Mouse (Mus musculus) heart, embryonic 11.5 days (tissue): ENCODE measurements around the gene Pde1c. TPM values are rescaled to one million over a fixed set of nuclear protein-coding genes. Genes with fewer than 3 reads are reported as not detected.

Experiments used
- ATAC-seq: fragments of 200-750 bp; cut with Nextera tagmentation; replicated peaks from 2 replicates; pipeline ENCODE4 v1.8.0; 2017; ENCODE audit warnings: moderate library complexity; ENCODE audit not compliant: insufficient number of reproducible peaks, low FRiP score, low TSS enrichment
- H3K27ac ChIP-seq: fragments of 300-500 bp; sonication (generic); 2 replicates; pipeline ENCODE4 v1.5.1; 2014; ENCODE audit warnings: mild to moderate bottlenecking, low read depth, low read length
- H3K27me3 ChIP-seq: fragments of 300-500 bp; sonication (generic); 2 replicates; pipeline ENCODE4 v1.6.1; 2014; ENCODE audit warnings: mild to moderate bottlenecking, low read length, mixed read lengths; ENCODE audit not compliant: control insufficient read depth, insufficient read depth
- H3K36me3 ChIP-seq: fragments of 300-500 bp; sonication (generic); 2 replicates; pipeline ENCODE4 v1.6.1; 2014; ENCODE audit warnings: mild to moderate bottlenecking, low read length, moderate library complexity, mixed read lengths; ENCODE audit not compliant: control insufficient read depth, insufficient read depth
- H3K4me1 ChIP-seq: fragments of 300-500 bp; sonication (generic); 2 replicates; pipeline ENCODE4 v1.6.1; 2014; ENCODE audit warnings: low read length; ENCODE audit not compliant: control insufficient read depth, insufficient read depth
- H3K4me2 ChIP-seq: fragments of 300-500 bp; sonication (generic); 2 replicates; pipeline ENCODE4 v1.6.1; 2014; ENCODE audit warnings: mild to moderate bottlenecking, moderate library complexity
- H3K4me3 ChIP-seq: fragments of 300-500 bp; sonication (generic); 2 replicates; pipeline ENCODE4 v1.5.1; 2014; ENCODE audit warnings: low read depth, low read length
- H3K9ac ChIP-seq: fragments of 300-500 bp; sonication (generic); 2 replicates; pipeline ENCODE4 v1.6.1; 2014; ENCODE audit warnings: mild to moderate bottlenecking, low read depth, low read length, moderate library complexity
- H3K9me3 ChIP-seq: fragments of 300-500 bp; sonication (generic); replicated peaks from 2 replicates; pipeline ENCODE4 v1.6.1; 2016; ENCODE audit warnings: low read length; ENCODE audit not compliant: control insufficient read depth
- WGBS: fragments of 180-500 bp; shearing (Covaris S2); extraction: QIAGEN DNeasy Blood & Tissue Kit; methylation state at CpG from one replicate; pipeline ENCODE4 v1.1.7; 2014; ENCODE audit not compliant: insufficient replicate concordance; 5-methylcytosine and 5-hydroxymethylcytosine counted together
- polyA plus RNA-seq: library from polyadenylated mRNA; unstranded; fragments of >200 nt; fragmentation: Nextera tagmentation; extraction: Ambion mirVana; gene quantifications from 2 replicates; pipeline ENCODE4 v1.2.1, GENCODE M21; 2014

The Pde1c gene
- polyA plus RNA-seq, 1 experiment from 2014 or later = 2.6 TPM

DNA sequence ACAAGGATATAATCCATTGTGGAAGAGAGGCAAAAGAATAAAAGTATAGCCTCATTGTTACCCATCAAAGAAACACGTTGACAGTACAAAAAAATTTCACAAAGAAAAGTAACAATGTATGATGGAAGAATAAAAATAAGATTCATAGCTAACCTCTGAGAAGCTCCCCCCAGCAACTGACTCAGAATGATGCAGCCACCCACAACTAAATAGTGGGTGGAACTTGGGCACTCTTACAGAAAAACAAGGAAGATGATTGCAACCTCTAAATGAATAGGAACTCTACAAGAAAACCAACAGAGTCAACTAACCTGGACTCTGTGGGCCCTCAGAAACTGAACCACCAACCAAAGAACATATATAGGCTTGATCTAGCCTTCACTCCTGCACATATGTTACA lies 293.4 kb downstream of the Pde1c start:
- H3K4me3 ChIP-seq = no peak overlapping the region
- H3K4me1 ChIP-seq = no peaks in the 10 kb centered on the region
- no peak overlapping the region for H3K9ac ChIP-seq
- no peaks in the 10 kb centered on the region for H3K27me3 ChIP-seq
- no peak overlapping the region for H3K27ac ChIP-seq
- H3K9me3 ChIP-seq = no peaks in the 10 kb centered on the region
- no peaks in the 10 kb centered on the region for H3K36me3 ChIP-seq
- 71% methylated on average over 1 of the region's 1 CpGs for WGBS
- ATAC-seq = no peak
- no peak overlapping the region for H3K4me2 ChIP-seq

DNA sequence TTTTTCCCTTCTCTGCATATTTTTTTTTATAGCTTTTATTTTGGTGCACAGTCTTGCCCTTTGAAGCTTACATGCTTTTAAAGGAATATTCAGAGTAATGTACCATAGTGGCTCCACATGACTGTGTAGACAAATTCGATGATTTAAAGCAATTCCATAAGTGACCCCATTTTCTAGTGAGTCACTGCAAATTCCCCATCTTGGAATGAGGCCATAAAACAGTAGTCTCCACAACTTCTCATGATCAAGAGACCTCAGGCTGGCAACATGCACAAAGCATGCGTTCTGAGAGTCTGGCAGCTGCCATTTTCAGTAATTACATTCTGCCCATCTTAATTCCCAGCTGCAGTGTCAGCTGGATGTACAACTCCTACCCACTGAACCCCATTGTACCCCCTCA lies 297.2 kb downstream of the Pde1c start:
- Histone ChIP-seq H3K27me3 (no peaks in the 10 kb centered on the region), H3K4me3 (no peak overlapping the region), H3K9me3 (no peaks in the 10 kb centered on the region), H3K4me2 (no peak overlapping the region), H3K9ac (no peak overlapping the region), H3K36me3 (no peaks in the 10 kb centered on the region), H3K4me1 (no peaks in the 10 kb centered on the region), H3K27ac (no peak overlapping the region)
- ATAC-seq = no peak
- WGBS = 70% methylated on average over 2 of the region's 2 CpGs

DNA sequence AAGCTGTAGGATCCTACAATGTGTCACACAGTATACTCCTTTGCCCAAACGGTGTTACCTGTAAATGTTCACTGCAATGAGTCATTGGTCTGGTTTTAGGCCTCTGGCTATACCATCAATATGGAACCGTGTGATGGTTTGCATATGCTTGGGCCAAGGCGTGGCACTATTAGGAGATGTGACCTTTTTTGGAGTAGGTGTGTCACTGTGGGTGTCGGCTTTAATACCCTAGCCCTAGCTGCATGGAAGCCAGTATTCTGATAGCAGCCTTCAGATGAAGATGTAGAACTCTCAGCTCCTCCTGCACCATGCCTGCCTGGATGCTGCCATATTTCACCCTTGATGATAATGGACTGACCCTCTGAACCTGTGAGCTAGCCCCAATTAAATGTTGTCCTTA lies 304.4 kb downstream of the Pde1c start:
- WGBS = 83% methylated on average over 4 of the region's 4 CpGs
- Histone ChIP-seq H3K36me3 (no peaks in the 10 kb centered on the region), H3K9me3 (no peaks in the 10 kb centered on the region), H3K4me3 (no peak overlapping the region), H3K4me1 (no peaks in the 10 kb centered on the region), H3K27me3 (no peaks in the 10 kb centered on the region), H3K27ac (no peak overlapping the region), H3K9ac (no peak overlapping the region), H3K4me2 (no peak overlapping the region)
- no peak for ATAC-seq

DNA sequence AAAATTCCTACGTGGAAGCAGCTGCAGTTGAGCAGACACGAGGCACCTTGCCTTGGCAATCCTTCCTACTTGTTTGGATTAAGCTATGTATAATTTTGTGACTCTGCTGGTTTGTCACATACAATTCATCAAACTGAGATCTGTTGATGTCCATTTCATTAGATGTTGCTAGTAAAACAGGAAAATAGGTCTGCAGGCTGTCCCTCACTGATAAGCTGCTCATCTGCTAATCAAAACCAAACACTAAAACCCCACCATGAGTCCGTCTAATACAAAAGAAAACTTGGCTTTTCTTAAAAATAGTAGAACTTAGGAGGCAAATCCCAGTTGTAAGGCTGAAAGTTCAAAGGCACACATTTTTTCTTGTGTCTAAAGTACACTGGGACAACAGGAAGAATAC lies 308.8 kb downstream of the Pde1c start:
- no peaks in the 10 kb centered on the region for H3K27me3 ChIP-seq
- WGBS = 54% methylated on average over 3 of the region's 3 CpGs
- H3K4me3 ChIP-seq = no peak overlapping the region
- H3K4me2 ChIP-seq = no peak overlapping the region
- no peaks in the 10 kb centered on the region for H3K4me1 ChIP-seq
- ATAC-seq = no peak
- no peak overlapping the region for H3K27ac ChIP-seq
- no peak overlapping the region for H3K9ac ChIP-seq
- no peaks in the 10 kb centered on the region for H3K36me3 ChIP-seq
- H3K9me3 ChIP-seq = no peaks in the 10 kb centered on the region

DNA sequence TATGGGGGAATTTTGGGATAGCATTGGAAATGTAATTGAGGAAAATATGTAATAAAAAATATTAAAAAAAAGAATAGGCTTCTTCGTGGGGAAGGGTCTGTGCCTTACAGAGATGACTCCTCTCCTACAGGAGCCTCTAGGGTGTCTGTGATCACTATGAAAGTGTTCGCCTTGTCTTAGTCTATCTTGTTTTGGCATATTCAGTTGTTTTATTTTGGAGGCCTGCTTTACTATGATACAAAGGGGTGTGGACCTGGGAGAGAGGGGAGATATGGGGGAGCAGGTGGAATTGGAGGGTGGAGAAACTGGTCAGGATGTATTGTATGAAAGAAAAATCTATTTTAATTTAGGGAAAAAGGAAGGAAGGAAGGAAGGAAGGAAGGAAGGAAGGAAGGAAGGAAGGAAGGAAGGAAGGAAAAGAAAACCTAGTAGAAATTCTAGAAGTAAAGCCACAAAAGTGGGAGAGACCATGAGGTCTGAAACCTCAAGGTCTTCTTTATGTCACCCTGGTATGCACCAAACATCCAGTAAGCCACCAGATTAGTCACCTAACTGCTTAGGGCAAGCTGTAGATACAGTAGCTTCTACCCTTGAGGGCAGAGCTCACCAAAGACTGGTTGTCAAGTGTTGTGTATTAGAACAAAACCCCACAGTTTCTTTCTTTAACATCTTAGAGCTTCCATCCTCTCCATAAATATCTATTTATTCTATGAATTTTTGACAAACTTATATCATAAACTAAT lies 311.2 kb downstream of the Pde1c start:
- no peaks in the 10 kb centered on the region for H3K4me1 ChIP-seq
- 87% methylated on average over 2 of the region's 2 CpGs for WGBS
- no peak for ATAC-seq
- no peaks in the 10 kb centered on the region for H3K36me3 ChIP-seq
- no peaks in the 10 kb centered on the region for H3K9me3 ChIP-seq
- H3K4me3 ChIP-seq = no peak overlapping the region
- no peak overlapping the region for H3K9ac ChIP-seq
- H3K27ac ChIP-seq = no peak overlapping the region
- H3K4me2 ChIP-seq = no peak overlapping the region
- H3K27me3 ChIP-seq = no peaks in the 10 kb centered on the region

DNA sequence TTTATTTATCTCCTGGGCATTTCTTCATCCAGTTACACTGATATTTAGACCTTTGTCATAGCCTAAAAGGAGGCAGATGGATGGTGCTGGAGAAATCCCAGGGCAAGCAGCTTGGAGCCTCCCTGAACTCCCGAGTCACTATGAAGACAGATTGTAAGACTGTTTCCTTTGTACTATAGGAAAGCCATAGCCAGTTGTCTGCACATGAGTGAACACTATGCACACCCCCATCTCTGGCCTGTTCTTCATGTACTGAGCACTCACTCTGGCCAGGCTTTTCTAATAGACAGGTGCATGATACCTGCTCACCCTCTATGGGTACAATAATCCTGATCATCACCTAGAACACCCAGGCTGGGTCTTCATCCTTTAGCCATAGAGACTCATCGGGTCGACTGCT lies 318.8 kb downstream of the Pde1c start:
- H3K4me2 ChIP-seq = no peak overlapping the region
- WGBS = 80% methylated on average over 3 of the region's 3 CpGs
- H3K27me3 ChIP-seq = no peaks in the 10 kb centered on the region
- no peaks in the 10 kb centered on the region for H3K4me1 ChIP-seq
- no peaks in the 10 kb centered on the region for H3K9me3 ChIP-seq
- no peak for ATAC-seq
- no peak overlapping the region for H3K27ac ChIP-seq
- H3K36me3 ChIP-seq = no peaks in the 10 kb centered on the region
- H3K4me3 ChIP-seq = no peak overlapping the region
- no peak overlapping the region for H3K9ac ChIP-seq

DNA sequence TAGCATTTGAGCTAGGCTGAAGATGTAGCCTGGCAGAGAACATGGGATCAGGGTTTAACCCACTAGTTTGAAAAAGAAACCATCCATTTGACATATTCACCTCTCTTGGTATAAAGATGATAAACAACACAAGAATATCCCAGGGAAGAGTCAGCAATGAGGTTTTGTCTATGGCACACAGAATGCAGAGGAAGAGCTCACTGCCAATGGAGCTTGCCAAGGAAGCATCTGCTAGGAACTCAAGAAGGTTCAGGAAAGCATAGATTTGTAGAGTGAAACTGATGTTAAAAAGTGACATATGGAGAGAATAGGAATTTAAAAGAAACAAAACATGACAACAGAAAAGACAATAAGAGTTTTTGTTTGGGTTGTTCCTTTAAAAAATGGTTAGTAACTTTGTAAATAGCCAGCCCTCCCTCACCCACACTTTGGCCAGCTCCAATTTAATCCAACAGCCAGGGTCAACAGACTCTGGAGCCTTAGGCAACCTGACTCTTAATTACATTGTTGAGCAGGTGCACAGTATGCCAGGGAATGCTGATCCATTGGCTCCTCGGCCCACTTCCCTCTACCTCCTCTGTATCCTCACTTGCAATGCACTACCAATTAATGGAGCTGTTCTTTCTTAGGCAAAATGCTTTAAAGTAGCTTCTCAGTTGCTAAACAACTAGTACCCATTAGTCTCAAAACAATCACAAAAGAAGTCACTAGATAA lies 377.3 kb downstream of the Pde1c start:
- no peaks in the 10 kb centered on the region for H3K36me3 ChIP-seq
- ATAC-seq = no peak
- no peak overlapping the region for H3K4me2 ChIP-seq
- no peak overlapping the region for H3K4me3 ChIP-seq
- H3K27me3 ChIP-seq = no peaks in the 10 kb centered on the region
- no peaks in the 10 kb centered on the region for H3K9me3 ChIP-seq
- H3K4me1 ChIP-seq = no peaks in the 10 kb centered on the region
- WGBS = 68% methylated on average over 1 of the region's 1 CpGs
- H3K27ac ChIP-seq = no peak overlapping the region
- no peak overlapping the region for H3K9ac ChIP-seq

DNA sequence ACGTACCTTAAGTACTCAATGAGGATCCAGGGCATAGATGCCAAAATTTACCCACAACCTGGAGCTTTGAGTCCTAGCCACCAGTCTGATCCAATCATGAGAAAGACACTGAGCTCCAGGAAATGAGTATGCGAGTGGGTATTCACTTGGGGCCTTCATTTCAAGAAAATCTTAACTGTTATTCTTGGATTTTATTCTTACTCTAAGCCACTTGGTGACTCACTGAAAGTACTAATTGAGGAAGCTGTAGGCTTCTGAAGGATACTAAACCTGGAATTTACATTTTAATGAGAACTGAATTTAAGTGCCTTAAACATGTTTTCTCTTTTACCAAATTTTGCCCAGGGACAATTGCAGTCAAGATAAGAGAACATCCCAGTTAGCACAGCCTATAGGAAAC lies 392.4 kb downstream of the Pde1c start:
- WGBS = 85% methylated on average over 2 of the region's 2 CpGs
- no peaks in the 10 kb centered on the region for H3K9me3 ChIP-seq
- H3K4me1 ChIP-seq = no peaks in the 10 kb centered on the region
- H3K27ac ChIP-seq = no peak overlapping the region
- no peak overlapping the region for H3K9ac ChIP-seq
- H3K4me3 ChIP-seq = no peak overlapping the region
- H3K27me3 ChIP-seq = no peaks in the 10 kb centered on the region
- ATAC-seq = no peak
- no peaks in the 10 kb centered on the region for H3K36me3 ChIP-seq
- no peak overlapping the region for H3K4me2 ChIP-seq

DNA sequence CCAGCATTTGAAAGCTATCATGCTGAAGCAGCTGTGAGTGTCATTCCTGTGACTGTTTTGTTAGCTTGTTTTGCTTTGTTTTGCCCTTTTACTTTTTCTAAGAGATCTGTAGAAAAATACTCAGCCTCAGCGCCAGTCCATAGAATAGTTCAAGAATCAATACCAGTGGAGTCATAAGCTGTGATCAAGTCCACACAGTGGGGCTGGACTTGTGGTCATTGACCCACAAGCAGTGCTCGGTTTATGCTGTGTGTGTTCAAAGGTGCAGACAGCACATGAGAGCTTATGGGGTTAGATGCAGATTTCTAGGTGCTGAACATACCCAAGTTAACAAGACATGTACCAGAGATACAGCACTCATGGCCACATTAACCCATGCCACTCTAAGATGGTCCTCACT lies 396.7 kb downstream of the Pde1c start:
- no peak for ATAC-seq
- Histone ChIP-seq H3K9me3 (no peaks in the 10 kb centered on the region), H3K4me1 (no peaks in the 10 kb centered on the region), H3K27me3 (no peaks in the 10 kb centered on the region), H3K36me3 (no peaks in the 10 kb centered on the region), H3K9ac (no peak overlapping the region), H3K4me3 (no peak overlapping the region), H3K4me2 (no peak overlapping the region), H3K27ac (no peak overlapping the region)
- 72% methylated on average over 2 of the region's 2 CpGs for WGBS
